Mouse (Mus musculus) embryonic fibroblast, embryonic 13.5 days (primary cell): ENCODE results near the gene Retsat.

Source experiments
- CTCF ChIP-seq: IDR thresholded peaks from 2 replicates; pipeline ENCODE4 v1.5.1; 2011; ENCODE audit warnings: mild to moderate bottlenecking, control low read depth, low read length, moderate library complexity, borderline replicate concordance; ENCODE audit not compliant: insufficient read depth
- POLR2A ChIP-seq: IDR thresholded peaks from 2 replicates; pipeline ENCODE4 v1.6.1; 2011; ENCODE audit warnings: low read depth, mild to moderate bottlenecking, control low read depth, low read length, moderate library complexity

GRCm38 (mm10) chr6:72648002-72648595 is 49.8 kb downstream of the Retsat start:
- TF ChIP-seq POLR2A (no peak), CTCF (no peak)
